Mouse (Mus musculus) stomach, postnatal 0 days (tissue): Measurements from ENCODE around the gene Pde4dip.

Experiments
- CTCF ChIP-seq: IDR thresholded peaks from 2 replicates; pipeline ENCODE4 v1.5.1; 2016; ENCODE audit warnings: antibody characterized with exemption, low read depth, mild to moderate bottlenecking, moderate library complexity
- EP300 ChIP-seq: optimal IDR thresholded peaks from 2 replicates; pipeline ENCODE3; 2016; ENCODE audit warnings: antibody characterized with exemption

- no peak for TF ChIP-seq CTCF
- TF ChIP-seq EP300, result no peak
These were observed 49.4 kb upstream of the Pde4dip start for GRCm38 (mm10) chr3:97937945-97938266.
